Mouse (Mus musculus): ENCODE measurements at regions not wholly inside any gene's neighbourhood (a gene's known extent, or its start where the extent isn't known, plus 50 kb on each side); places are given as distances from the start of the nearest gene placed in this dataset.
A peak's percentile ranks its signal among the peaks of the same experiment; 100 is the strongest.
"Not testable (repeated sequence)": the region's sequence is repeated elsewhere in the genome, so short reads cannot be mapped to it uniquely, and the experiment has no call there.

DNA sequence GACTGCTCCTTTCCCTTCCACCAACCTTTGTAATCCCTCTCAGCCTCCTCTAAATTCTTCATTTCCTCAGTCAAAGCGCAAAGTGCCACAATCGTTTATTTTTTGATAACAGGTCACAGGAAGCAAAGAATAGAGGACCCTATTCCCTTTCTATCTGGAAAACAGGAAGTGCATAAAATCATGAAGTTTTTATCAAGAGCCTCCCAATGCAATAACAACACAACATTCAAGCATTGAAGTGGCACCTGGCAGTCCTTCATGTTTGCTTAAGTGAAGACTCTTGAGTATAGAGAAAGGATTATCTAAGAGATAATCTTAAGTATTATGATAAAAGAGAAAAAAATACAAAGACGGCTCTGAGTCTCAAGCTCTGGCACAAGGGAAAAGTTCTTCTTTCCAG, 111.9 kb downstream of the Ibtk start:
- no peak for DNase-seq (ENCODE audit: low spot score in 2 of 2)

GRCm38 (mm10) chr9:85636131-85636447, 113.0 kb downstream of the Ibtk start:
- DNase-seq (ENCODE audit: low spot score in 2 of 2), result no peak

DNA sequence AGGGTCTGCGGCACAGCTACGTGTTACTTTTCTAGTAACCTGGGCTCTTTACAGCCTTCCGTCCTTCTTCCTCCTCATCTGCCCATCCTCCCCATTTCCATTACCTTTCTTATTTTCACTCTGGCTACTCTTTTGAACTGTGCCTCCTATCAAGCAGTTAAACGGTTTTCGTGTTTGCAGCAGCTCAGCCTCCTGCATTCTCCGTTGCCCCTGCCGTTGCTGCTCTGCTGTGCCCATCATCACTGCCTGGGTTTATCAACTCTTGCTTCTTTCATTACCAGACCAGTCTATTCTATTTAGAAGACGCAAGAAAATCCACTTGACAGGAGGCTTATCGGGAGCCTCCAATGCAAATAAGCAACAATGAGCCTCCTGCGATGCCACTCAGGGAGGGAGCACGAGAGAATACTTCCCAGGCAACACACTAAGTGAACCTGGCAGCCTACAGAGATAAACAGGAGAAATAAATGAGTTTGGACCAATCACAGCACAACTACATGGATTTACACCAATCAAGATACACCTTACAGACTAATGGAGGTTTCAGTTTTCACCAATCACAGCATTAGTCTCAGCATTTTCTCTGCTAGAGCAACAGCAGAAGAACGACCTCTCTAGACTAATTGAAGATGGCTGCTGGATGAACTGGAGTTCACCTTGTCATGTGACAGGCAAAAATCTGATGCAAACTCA, 113.5 kb downstream of the Ibtk start:
- no peak for DNase-seq (ENCODE audit: low spot score in 2 of 2)

DNA sequence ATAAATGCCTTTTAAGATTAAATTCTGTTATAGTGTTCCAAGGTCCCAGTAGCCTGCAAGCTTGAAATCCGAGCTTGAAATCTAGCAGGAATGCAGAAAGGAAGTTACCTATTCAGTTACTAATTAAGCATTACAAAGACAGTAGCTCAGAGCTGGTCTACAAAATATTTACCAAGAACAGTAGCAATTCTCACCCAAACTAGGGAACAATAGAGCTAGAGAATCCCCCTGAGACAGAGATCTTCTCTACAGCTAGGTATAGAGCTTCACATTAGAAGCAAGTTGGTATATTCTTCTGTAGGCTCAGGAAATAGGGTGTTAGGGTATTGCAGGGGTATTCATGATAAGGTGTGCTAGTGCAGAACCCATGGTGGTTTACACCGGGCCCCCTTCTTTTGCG, 114.3 kb downstream of the Ibtk start:
- DNase-seq (ENCODE audit: low spot score in 2 of 2), result not testable (repeated sequence)

- DNase-seq (ENCODE audit: low spot score in 2 of 2), result no peak
Measured at GRCm38 (mm10) chr9:85617972-85618371, 131.2 kb downstream of the Ibtk start.

GRCm38 (mm10) chr9:85617177-85617777, 131.9 kb downstream of the Ibtk start:
- DNase-seq (ENCODE audit: low spot score in 2 of 2), result no peak

GRCm38 (mm10) chr9:85616266-85616869, 132.8 kb downstream of the Ibtk start:
- no peak for DNase-seq (ENCODE audit: low spot score in 2 of 2)

DNA sequence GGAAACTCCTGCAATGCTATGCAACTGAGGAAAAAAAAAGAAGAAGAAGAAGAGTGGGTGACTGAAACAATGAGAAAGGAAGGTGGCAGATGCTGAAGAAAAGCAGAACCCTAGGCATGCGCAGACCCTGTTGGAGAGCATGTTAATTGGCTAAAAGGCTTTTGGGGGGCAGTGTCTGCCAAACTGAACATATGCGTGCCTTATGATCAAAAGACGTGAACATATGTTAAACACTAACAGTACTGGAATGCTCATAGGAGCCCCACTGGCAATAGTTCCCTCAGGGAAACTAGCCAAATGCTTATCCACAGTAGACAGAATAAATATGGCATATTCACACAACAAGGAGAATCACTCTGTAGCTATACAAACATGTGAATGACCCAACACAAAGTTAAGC, 140.0 kb downstream of the Ibtk start:
- no peak for DNase-seq (ENCODE audit: low spot score in 2 of 2)

GRCm38 (mm10) chr9:85596959-85597358, 152.2 kb downstream of the Ibtk start:
- DNase-seq (ENCODE audit: low spot score in 2 of 2), result peak; percentile 43 to 55

DNA sequence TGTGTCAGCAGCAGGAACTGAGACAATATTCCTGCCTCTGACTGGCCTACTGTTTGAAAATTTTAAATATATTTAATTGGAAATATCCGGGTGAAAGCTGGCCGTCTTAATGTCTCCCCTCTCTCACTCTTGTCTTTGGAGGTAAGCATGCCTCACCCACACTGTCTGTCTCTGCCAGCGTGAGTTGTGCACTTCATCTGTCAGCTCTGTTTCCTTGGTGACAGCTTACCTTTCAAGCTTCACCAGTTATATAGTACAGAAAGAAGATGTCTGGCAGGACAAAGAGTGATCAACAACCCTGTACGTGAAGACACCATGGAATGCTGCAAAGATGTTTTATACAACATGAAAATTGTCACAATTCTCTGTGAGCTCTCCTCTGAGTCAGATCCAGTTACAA, 155.3 kb downstream of the Ibtk start:
- DNase-seq (ENCODE audit: low spot score in 2 of 2), result no peak

DNA sequence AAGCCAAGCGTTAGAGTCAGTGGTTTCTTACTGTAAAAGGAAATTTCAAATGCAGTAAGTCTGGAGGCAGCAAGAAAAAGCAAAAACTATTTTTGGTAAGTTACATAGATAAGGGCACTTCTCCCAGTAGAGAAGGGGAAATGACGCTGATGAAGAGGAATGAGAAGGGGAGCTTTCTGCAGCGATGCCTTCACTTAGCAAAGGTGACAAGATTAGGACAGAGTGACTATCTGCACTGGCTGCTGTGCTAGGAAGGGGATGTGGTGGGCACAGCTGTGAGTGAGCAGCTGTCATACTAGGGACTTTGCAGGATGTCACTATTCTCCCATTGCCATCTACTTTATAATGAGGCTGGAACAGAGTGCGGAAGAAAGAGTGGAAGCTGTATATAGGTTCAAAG, 156.5 kb downstream of the Ibtk start:
- DNase-seq (ENCODE audit: low spot score in 2 of 2), result no peak

- no peak for DNase-seq (ENCODE audit: low spot score in 2 of 2)
Measured at GRCm38 (mm10) chr9:85589210-85589609, 159.9 kb downstream of the Ibtk start.

- peak; percentile 26 to 28 for DNase-seq (ENCODE audit: low spot score in 2 of 2)
Measured at GRCm38 (mm10) chr9:85588077-85588476, 161.1 kb downstream of the Ibtk start.

GRCm38 (mm10) chr9:85581028-85581595, 168.0 kb downstream of the Ibtk start:
- DNase-seq (ENCODE audit: low spot score in 2 of 2), result no peak

GRCm38 (mm10) chr9:85577812-85578211, 171.3 kb downstream of the Ibtk start:
- no peak for DNase-seq (ENCODE audit: low spot score in 2 of 2)

DNA sequence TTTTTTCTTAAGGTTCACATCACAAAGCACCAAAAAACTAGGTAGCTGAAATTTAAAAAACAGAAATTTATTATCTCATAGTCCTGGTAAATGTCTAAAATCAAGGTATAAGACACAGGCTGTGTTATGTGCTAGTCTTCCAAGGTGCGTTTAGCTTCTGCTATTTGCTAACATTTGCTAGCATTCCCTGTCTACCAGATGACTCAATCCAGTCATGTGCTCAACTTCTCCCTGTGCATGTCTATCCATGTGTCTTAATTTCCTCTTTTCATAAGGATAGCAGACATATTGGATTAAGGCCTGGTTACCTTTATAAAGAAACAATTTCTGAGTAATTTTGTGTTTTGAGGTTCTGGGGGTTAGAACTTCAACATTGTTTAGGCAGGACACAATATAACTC, 171.8 kb downstream of the Ibtk start:
- DNase-seq (ENCODE audit: low spot score in 2 of 2), result no peak

GRCm38 (mm10) chr9:85568877-85569276, 180.3 kb downstream of the Ibtk start:
- DNase-seq (ENCODE audit: low spot score in 2 of 2), result no peak

DNA sequence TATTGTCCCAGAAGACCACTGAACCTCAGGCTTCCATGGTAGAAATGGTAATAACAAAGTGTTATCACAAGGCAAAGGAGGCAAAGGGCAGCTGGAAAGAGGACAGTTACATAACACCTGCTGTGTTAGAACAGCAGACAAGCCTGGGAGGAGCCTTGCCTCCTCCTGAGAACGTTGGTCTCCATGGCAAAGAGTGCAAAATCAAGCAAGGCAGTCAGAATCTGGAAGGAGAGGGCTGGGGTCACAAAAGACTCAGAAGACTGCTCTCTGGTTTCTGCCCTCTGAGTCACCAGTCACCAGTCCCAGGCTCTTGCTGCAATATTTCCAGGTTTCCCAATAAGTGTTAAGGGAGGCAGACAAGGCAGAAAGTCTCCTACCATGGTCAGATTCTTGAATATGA, 197.3 kb downstream of the Ibtk start:
- no peak for DNase-seq (ENCODE audit: low spot score in 2 of 2)

- no peak for DNase-seq (ENCODE audit: low spot score in 2 of 2)
Measured at GRCm38 (mm10) chr9:85550455-85550854, 198.7 kb downstream of the Ibtk start.

- peak in 1 of 2 experiments; percentile 11 for DNase-seq (ENCODE audit: low spot score in 2 of 2)
Measured at GRCm38 (mm10) chr9:85546226-85546625, 202.9 kb downstream of the Ibtk start.

DNA sequence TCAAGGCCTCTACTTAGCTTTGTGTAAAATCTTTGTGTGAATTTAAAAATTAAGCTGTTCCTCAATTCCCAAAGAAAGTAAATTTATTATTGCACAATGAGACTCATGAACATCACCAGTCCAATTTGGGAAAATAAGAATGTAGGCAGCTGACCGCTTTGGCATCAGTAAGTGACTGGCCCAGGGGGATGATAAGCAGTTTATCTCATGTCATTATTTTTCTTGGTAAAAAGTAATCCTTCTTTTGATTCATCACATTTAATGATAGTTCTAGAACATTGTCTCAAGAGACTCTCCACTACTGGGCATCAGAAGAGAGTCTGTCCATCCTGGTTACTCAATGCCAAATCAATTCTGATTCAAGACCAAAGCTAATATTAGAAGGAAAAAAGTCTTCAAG, 203.6 kb downstream of the Ibtk start:
- no peak for DNase-seq (ENCODE audit: low spot score in 2 of 2)

GRCm38 (mm10) chr9:85538557-85538956, 210.6 kb downstream of the Ibtk start:
- DNase-seq (ENCODE audit: low spot score in 2 of 2), result no peak

- DNase-seq (ENCODE audit: low spot score in 2 of 2), result no peak
Measured at GRCm38 (mm10) chr9:85528421-85528820, 201.3 kb upstream of the Tent5a start.
